Mouse (Mus musculus): Measurements from ENCODE around the gene Capn11. TPM values are rescaled to one million over a fixed set of nuclear protein-coding genes. Genes with fewer than 3 reads are reported as not detected.

The Capn11 gene
- polyA plus RNA-seq, 1 experiment from 2014 or later, result 0.21 TPM

DNA sequence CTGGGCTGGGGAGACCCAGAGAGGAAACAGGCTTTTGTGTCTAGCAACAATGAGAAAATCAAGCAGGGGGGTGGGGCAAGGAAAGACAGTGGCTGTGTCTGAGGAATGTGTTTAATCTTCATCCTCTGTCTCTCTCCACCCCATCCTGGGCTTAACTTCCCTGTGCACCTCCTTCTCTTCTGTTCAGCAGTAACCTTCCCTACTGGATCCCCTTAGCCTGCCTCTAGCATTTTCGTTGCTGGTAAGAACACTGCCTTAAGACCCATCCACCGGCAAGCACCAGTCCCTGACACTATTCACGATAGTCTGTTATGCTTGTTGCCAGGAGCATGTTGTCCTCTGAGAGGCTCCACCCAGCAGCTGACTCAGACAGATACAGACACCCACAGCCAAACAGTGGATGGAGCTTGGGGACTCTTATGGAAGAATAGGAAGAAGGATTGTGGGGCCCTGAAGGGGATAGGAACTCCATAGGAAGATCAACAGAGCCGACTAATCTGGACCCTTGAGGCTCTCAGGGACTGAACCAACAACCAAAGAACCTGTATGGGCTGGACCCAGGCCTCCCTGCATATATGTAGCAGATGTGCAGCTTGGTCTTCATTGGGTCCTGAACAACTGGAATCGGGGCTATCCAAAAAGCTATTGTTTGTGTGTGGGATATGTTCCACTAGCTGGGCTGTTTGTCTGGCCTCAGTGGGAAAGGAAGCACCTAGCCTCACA, 48.8 kb downstream of the Capn11 start:
- peaks cover 28% of the 10 kb centered on the region for H3K4me1 ChIP-seq (replicated peaks)
- peak overlapping the region; percentile 68 for H3K27ac ChIP-seq (replicated peaks)
- peak overlapping the region; percentile 62 for H3K4me2 ChIP-seq
- no peaks in the 10 kb centered on the region for H3K36me3 ChIP-seq (replicated peaks)
- no peaks in the 10 kb centered on the region for H3K27me3 ChIP-seq
- no peak overlapping the region for H3K9ac ChIP-seq
- peak; percentile 79 for ATAC-seq (ENCODE audit: insufficient read depth)
- H3K4me3 ChIP-seq (replicated peaks), result peak overlapping the region; percentile 23; the same call in 1 of the 2 replicates
- 26% methylated on average over 5 of the region's 5 CpGs for WGBS (ENCODE audit: insufficient replicate concordance)
- H3K9me3 ChIP-seq (replicated peaks), result no peaks in the 10 kb centered on the region

DNA sequence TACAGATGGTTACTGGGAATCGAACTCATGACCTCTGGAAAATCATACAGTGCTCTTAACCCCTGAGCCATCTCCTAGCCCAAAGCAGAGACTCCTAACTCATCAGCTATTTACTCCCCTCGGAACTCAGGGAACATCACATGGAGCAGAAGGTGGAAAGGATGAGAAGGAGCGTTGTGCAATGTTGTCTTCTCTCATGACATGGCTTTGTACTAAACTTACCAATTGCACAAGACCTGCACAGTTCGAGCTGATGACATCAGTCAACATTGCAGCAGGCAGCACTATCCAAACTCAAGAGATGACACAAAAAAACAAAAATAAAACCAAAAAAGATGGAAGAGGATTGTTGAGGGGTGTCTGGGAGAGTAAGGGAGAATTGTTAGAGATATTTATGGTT, 50.7 kb downstream of the Capn11 start:
- Histone ChIP-seq H3K4me2 (no peak overlapping the region), H3K36me3 (replicated peaks) (no peaks in the 10 kb centered on the region), H3K27ac (replicated peaks) (no peak overlapping the region), H3K4me3 (replicated peaks) (no peak overlapping the region), H3K4me1 (replicated peaks) (peaks cover 32% of the 10 kb centered on the region), H3K9me3 (replicated peaks) (no peaks in the 10 kb centered on the region), H3K9ac (no peak overlapping the region), H3K27me3 (no peaks in the 10 kb centered on the region)
- peak; percentile 32 for ATAC-seq (ENCODE audit: insufficient read depth)
- 70% methylated on average over 4 of the region's 4 CpGs for WGBS (ENCODE audit: insufficient replicate concordance)

DNA sequence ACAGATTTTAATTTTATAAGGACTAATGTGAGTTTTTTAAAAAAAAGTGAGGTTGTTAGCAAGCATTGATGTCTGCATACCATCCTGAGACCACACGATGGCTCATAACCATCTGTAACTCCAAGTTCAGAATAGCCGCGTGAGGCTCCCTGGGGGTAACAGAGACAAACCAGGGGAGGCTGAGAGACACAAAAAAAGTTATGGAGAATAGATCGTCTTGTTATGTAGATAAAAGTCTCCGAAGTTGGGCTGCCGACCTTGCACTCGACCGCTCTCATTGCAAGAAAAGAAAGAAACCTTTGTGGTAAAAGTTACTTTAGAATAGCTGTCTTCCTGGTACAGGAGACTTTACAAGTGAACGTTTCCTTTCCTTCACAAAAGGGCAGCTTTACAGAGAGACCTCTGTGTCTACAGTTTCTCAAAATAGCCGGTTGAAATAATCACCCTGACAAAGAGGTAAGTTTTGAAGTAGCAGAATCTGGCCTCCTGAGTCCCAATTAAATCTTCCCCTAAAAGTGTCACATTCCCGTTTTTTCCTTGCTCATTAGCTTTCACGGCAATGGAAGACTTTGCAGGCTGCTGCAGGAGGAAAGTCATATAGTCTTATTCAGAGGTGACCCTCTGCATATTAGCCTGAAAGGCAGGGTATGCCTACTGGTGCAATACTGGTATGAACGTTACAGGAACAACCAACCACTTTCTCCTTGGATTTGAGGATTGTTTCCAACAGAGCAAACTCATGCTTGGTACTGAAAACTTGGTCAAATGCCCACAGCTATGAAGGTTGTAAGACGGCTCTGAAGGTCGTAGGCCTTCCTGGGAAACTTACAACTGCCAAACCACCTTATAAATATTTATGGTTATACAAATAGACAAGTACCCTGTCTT, 51.9 kb downstream of the Capn11 start:
- Histone ChIP-seq H3K4me2 (no peak overlapping the region), H3K27me3 (no peaks in the 10 kb centered on the region), H3K9me3 (replicated peaks) (no peaks in the 10 kb centered on the region), H3K9ac (no peak overlapping the region), H3K4me3 (replicated peaks) (no peak overlapping the region), H3K36me3 (replicated peaks) (no peaks in the 10 kb centered on the region), H3K4me1 (replicated peaks) (peaks cover 26% of the 10 kb centered on the region), H3K27ac (replicated peaks) (no peak overlapping the region)
- WGBS (ENCODE audit: insufficient replicate concordance), result 72% methylated on average over 15 of the region's 15 CpGs
- no peak for ATAC-seq (ENCODE audit: insufficient read depth)

DNA sequence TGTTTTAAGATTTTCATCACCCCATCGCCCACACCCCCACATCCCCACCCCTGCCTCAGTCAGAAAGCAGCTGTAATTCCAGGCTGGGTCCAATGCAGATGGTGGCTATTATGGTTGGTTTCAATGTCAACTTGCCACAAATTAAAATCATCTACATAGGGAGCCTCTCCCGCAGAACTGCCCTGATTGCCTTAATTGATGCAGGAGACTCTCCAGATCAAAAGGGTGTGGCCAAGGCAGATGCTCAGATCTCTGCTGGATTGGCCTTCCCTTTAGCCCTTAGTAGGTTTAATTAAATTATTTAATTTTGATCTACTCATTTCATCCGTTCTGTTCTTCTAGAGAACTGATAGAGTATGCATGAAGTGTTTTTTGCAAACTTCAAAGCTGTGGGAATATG, 56.1 kb downstream of the Capn11 start:
- H3K36me3 ChIP-seq (replicated peaks), result no peaks in the 10 kb centered on the region
- 67% methylated on average over 3 of the region's 3 CpGs for WGBS (ENCODE audit: insufficient replicate concordance)
- H3K27me3 ChIP-seq, result peaks cover 9% of the 10 kb centered on the region; the same call in 1 of the 2 replicates
- ATAC-seq (ENCODE audit: insufficient read depth), result no peak
- no peak overlapping the region for H3K9ac ChIP-seq
- no peak overlapping the region for H3K4me2 ChIP-seq
- H3K9me3 ChIP-seq (replicated peaks), result no peaks in the 10 kb centered on the region
- no peak overlapping the region for H3K4me3 ChIP-seq (replicated peaks)
- no peak overlapping the region for H3K27ac ChIP-seq (replicated peaks)
- peaks cover 48% of the 10 kb centered on the region for H3K4me1 ChIP-seq (replicated peaks)

DNA sequence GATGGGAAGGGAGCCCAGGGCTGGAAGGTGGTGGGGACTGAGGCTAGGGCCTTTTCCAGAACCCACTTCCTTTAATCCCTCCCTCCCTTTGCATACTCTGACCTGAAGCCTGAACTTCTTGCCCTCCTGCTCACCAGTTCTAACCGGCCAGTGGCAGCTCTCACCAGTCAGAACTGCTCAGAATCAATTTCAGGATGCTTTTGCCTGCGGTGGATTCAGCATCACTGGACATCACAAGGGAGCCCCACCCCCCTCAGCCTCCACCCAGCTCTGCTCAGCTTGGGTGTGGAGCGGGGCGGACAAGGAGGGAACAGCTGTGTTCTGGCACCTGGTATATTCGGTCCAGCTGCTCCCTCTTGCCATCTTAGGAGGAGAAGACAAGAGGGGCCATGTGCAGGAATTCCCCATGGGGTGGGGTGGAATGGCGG, 57.2 kb downstream of the Capn11 start, which contains the start of gene Mymx:
Mymx (minus strand) TSS at position 226 of the 428 bp plus-strand sequence.
- WGBS (ENCODE audit: insufficient replicate concordance), result 60% methylated on average over 6 of the region's 6 CpGs
- ATAC-seq (ENCODE audit: insufficient read depth), result no peak
- H3K4me3 ChIP-seq (replicated peaks), result peak within 1 kb of the TSS; percentile 12; the same call in 1 of the 2 replicates

DNA sequence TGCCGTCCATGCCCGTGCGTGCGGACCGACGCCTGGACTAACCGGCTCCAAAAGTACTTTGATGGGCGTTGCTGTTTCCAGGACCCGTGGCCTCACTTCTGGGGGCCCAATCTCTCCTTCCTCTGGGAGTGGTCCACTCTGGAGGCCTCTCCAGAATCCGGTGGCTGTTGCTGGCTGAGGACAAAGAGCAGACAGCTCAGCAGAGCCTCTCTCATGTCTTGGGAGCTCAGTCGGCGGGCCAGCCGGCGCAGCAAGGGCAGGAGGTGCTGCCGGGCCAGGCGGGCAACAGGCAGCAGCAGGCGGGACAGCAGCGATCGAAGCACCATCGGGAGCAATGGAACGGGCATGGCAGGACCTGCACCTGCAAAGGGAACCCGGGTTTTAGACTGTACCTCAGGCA, 57.8 kb downstream of the Capn11 start:
- 41% methylated on average over 22 of the region's 22 CpGs for WGBS (ENCODE audit: insufficient replicate concordance)
- peak overlapping the region; percentile 12; the same call in 1 of the 2 replicates for H3K4me3 ChIP-seq (replicated peaks)

More for the DNA sequence above, 57.2 kb downstream of the Capn11 start, which contains the start of gene Mymx:
- H3K27ac ChIP-seq (replicated peaks), result peak within 1 kb of the TSS; percentile 0; the same call in 1 of the 2 replicates
- no peaks in the 10 kb centered on the region for H3K36me3 ChIP-seq (replicated peaks)
- H3K4me1 ChIP-seq (replicated peaks), result peaks cover 56% of the 10 kb centered on the region
- no peak within 1 kb of the TSS for H3K9ac ChIP-seq
- H3K27me3 ChIP-seq, result peaks cover 9% of the 10 kb centered on the region; the same call in 1 of the 2 replicates
- no peaks in the 10 kb centered on the region for H3K9me3 ChIP-seq (replicated peaks)
- H3K4me2 ChIP-seq, result peak within 1 kb of the TSS; percentile 50

DNA sequence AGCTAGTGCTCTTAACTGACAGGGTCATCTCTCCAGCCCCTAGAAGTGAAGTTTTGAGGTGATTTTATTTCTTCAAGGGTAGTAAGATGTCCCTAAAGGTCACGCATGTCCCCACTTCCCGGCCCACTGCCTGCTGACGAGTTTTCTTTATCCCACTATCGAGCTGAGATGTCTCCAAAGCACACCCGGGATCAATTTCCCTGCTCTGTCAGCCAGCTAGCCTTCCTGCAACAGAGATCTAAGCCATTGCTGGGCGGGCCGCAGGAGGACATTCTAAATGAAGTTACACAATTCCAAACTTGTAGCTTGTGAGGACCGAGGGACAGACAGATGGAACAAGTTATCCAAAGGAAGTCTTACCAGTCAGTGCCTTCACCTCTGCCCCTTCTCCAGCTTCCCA, 58.9 kb downstream of the Capn11 start:
- Histone ChIP-seq H3K4me1 (replicated peaks) (peaks cover 72% of the 10 kb centered on the region), H3K27ac (replicated peaks) (no peak overlapping the region), H3K27me3 (peaks cover 9% of the 10 kb centered on the region; the same call in 1 of the 2 replicates), H3K9me3 (replicated peaks) (no peaks in the 10 kb centered on the region), H3K9ac (no peak overlapping the region), H3K4me3 (replicated peaks) (no peak overlapping the region), H3K36me3 (replicated peaks) (no peaks in the 10 kb centered on the region), H3K4me2 (no peak overlapping the region)
- 72% methylated on average over 8 of the region's 8 CpGs for WGBS (ENCODE audit: insufficient replicate concordance)
- ATAC-seq (ENCODE audit: insufficient read depth), result no peak

More for the DNA sequence above, 57.8 kb downstream of the Capn11 start:
- Histone ChIP-seq H3K27ac (replicated peaks) (no peak overlapping the region; the same call in 1 of the 2 replicates), H3K4me1 (replicated peaks) (peaks cover 62% of the 10 kb centered on the region), H3K9me3 (replicated peaks) (no peaks in the 10 kb centered on the region), H3K9ac (no peak overlapping the region), H3K36me3 (replicated peaks) (no peaks in the 10 kb centered on the region), H3K4me2 (peak overlapping the region; percentile 50), H3K27me3 (peaks cover 9% of the 10 kb centered on the region; the same call in 1 of the 2 replicates)
- no peak for ATAC-seq (ENCODE audit: insufficient read depth)

DNA sequence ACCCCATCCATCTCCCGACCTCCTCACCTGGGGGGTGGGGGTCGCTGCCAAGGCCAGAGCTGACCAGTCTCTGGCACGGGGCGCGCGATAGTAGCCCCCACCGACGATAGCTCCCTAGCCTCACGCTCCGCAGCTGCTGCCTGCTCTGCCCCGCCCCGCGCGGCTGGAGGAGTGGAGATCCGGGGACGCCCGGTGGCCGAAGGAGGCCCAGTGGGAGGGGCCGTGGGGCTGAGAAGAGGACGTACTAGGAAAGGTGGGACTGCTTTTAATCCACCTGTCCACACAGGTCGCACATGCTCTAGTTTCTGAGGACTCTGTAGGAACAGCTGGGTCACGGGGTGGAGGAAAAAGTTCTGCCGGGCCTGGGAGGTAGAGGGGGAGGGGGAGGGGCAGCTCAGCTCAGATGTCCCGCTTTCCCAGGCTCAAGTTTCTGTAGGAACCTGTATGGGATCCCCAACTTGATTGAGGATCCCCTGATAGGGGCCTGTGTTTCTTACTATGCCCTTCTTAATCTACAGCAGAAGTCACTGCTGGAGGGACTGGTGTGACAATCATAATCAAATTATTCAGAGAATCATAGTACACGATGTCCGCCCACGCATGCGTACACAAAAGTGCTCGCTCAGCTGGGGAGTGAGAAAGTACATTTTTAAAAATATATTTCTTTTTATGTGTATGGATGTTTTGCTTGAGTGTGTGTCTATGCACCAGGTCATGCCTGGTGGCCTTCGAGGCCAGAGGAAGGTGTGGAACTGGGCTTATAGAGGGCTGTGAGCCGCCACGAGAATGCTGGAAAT, 59.5 kb downstream of the Capn11 start, which contains the start of gene Slc29a1:
Slc29a1 (minus strand) TSS at position 161 of the 797 bp plus-strand sequence.
- ATAC-seq (ENCODE audit: insufficient read depth), result no peak
- Histone ChIP-seq H3K27me3 (peaks cover 9% of the 10 kb centered on the region; the same call in 1 of the 2 replicates), H3K4me1 (replicated peaks) (peaks cover 79% of the 10 kb centered on the region), H3K4me3 (replicated peaks) (peak within 1 kb of the TSS; percentile 45), H3K4me2 (peak within 1 kb of the TSS; percentile 74), H3K27ac (replicated peaks) (peak within 1 kb of the TSS; percentile 42), H3K9ac (peak within 1 kb of the TSS; percentile 41), H3K9me3 (replicated peaks) (no peaks in the 10 kb centered on the region), H3K36me3 (replicated peaks) (no peaks in the 10 kb centered on the region)
- WGBS (ENCODE audit: insufficient replicate concordance), result 20% methylated on average over 32 of the region's 32 CpGs

DNA sequence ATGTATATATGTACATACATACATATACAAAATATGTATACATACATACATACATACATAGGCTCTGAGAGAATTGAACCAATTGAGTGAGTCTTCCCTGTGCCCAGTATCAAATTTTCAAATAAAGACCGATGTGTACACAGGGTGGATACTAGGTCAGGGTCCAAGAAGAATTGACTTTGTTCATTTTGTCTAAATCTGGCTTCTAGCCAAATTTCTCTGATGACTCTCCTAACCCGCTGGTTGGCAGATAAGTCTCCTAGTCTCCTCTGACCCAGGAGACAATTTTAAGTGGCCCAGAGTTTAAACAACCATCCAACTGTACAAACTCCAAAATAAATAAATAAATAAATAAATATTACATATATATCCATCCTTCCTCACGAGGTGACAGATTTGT, 60.2 kb downstream of the Capn11 start:
- Histone ChIP-seq H3K27me3 (peaks cover 9% of the 10 kb centered on the region; the same call in 1 of the 2 replicates), H3K9ac (peak overlapping the region; percentile 41; the same call in 1 of the 2 replicates), H3K27ac (replicated peaks) (peak overlapping the region; percentile 42), H3K36me3 (replicated peaks) (no peaks in the 10 kb centered on the region), H3K4me2 (peak overlapping the region; percentile 74), H3K4me1 (replicated peaks) (peaks cover 83% of the 10 kb centered on the region), H3K4me3 (replicated peaks) (peak overlapping the region; percentile 45), H3K9me3 (replicated peaks) (no peaks in the 10 kb centered on the region)
- ATAC-seq (ENCODE audit: insufficient read depth), result no peak
- 38% methylated on average over 3 of the region's 3 CpGs for WGBS (ENCODE audit: insufficient replicate concordance)

DNA sequence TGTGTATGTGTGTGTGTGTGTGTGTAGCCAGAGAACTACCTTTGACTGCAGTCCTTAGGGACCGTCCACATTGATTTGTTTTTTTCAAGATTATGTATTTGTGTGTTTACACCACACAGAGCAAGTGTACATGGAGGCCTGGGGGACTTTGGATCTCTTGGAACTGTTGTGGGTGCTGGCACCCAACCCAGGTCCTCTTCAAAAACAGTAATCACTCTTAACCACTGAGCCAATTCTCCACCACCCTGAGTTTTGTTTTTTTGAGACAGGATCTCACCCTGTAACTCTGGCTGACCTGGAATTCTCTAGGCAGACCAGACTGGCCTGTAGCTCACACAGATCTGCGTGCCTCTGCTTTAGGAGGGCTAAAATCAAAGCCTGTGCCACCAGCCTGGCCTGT, 60.7 kb downstream of the Capn11 start:
- no peak overlapping the region for H3K4me2 ChIP-seq
- H3K27ac ChIP-seq (replicated peaks), result peak overlapping the region; percentile 35; the same call in 1 of the 2 replicates
- peaks cover 9% of the 10 kb centered on the region; the same call in 1 of the 2 replicates for H3K27me3 ChIP-seq
- no peaks in the 10 kb centered on the region for H3K9me3 ChIP-seq (replicated peaks)
- WGBS (ENCODE audit: insufficient replicate concordance), result 76% methylated on average over 2 of the region's 2 CpGs
- no peak for ATAC-seq (ENCODE audit: insufficient read depth)
- no peak overlapping the region for H3K4me3 ChIP-seq (replicated peaks)
- peaks cover 87% of the 10 kb centered on the region for H3K4me1 ChIP-seq (replicated peaks)
- no peaks in the 10 kb centered on the region for H3K36me3 ChIP-seq (replicated peaks)
- no peak overlapping the region for H3K9ac ChIP-seq
